21 mouse cellular contexts compared by ENCODE assay signal in the genomic region with DNA sequence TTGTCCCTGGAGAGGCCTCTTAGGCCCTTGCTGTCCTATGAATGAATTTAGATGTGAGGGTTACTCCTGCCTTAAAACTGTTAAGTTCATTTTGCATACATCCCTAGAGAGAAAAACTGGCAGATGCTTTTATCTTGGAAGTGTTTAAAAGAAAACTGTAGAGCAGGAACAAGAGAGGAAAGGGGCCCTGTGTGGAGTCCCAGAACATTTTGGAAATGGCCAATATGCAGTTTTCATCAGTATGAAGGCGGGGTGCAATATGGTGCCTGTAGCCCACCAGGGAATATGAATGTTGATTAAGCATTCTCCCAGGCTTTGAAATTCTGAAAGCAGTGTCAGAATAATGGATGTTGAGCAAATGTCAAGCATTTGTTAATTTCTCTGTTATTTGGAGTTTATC. TPM values are rescaled to one million over a fixed set of nuclear protein-coding genes. Genes with fewer than 3 reads are reported as not detected.
DNase-seq lines count a peak whose midpoint lies in the region; ATAC-seq and TF ChIP-seq lines count a peak whose summit lies in the region.
"Had no signal": no experiment of that assay in that cellular context is flagged by ENCODE, and none has a peak within 500 bp of the region (broad histone marks: within the 10 kb centered on the region; RNA-seq: fewer than 3 reads in every experiment).

No protein-coding gene starts in this region.

- peaks cover 29% of the 10 kb centered on the region for H3K4me1 ChIP-seq in forebrain, embryonic 14.5 days (ENCODE audit: control insufficient read depth, insufficient read depth, low read length)
- H3K4me1 ChIP-seq in forebrain, embryonic 12.5 days, result peaks cover 31% of the 10 kb centered on the region
- H3K4me1 ChIP-seq in intestine, embryonic 14.5 days (replicated peaks; ENCODE audit: control insufficient read depth, insufficient read depth, low read length), result peaks cover 10% of the 10 kb centered on the region
- no peaks in the 10 kb centered on the region for H3K4me1 ChIP-seq in intestine, embryonic 16.5 days (ENCODE audit: control insufficient read depth, insufficient read depth, low read length)
- peaks cover 20% of the 10 kb centered on the region for H3K4me1 ChIP-seq in midbrain, embryonic 13.5 days (replicated peaks)
- H3K4me1 ChIP-seq in midbrain, postnatal 0 days (ENCODE audit: insufficient read depth, low read length), result no peaks in the 10 kb centered on the region; the same call in 1 of the 2 replicates
- peaks cover 45% of the 10 kb centered on the region for H3K4me1 ChIP-seq in hindbrain, embryonic 13.5 days (replicated peaks)

- TF ChIP-seq CTCF in midbrain, postnatal 0 days (IDR thresholded peaks at IDR 0.05), result no peak

- 84% methylated on average over 1 of the region's 1 CpGs for WGBS in forebrain, embryonic 14.5 days
- 77% methylated on average over 1 of the region's 1 CpGs for WGBS in forebrain, embryonic 12.5 days
- WGBS in intestine, embryonic 14.5 days, result 97% methylated on average over 1 of the region's 1 CpGs
- WGBS in intestine, embryonic 16.5 days, result 86% methylated on average over 1 of the region's 1 CpGs
- WGBS in midbrain, embryonic 13.5 days, result 58% methylated on average over 1 of the region's 1 CpGs
- WGBS in midbrain, postnatal 0 days, result 68% methylated on average over 1 of the region's 1 CpGs
- 34% methylated on average over 1 of the region's 1 CpGs for WGBS in hindbrain, embryonic 13.5 days

- no peak overlapping the region for H3K9ac ChIP-seq in forebrain, embryonic 14.5 days (ENCODE audit: low read length)
- H3K9ac ChIP-seq in forebrain, embryonic 12.5 days, result no peak overlapping the region
- no peak overlapping the region for H3K9ac ChIP-seq in intestine, embryonic 14.5 days (ENCODE audit: low read length)
- H3K9ac ChIP-seq in intestine, embryonic 16.5 days (ENCODE audit: low read depth, low read length), result no peak overlapping the region
- H3K9ac ChIP-seq in midbrain, embryonic 13.5 days (replicated peaks), result no peak overlapping the region
- H3K9ac ChIP-seq in midbrain, postnatal 0 days (replicated peaks; ENCODE audit: low read length, poor library complexity, severe bottlenecking), result no peak overlapping the region
- no peak overlapping the region for H3K9ac ChIP-seq in hindbrain, embryonic 13.5 days
- H3K9ac ChIP-seq: embryonic facial prominence, embryonic 13.5 days; forebrain, embryonic 15.5 days had no signal

- H3K27me3 ChIP-seq in forebrain, embryonic 14.5 days (replicated peaks; ENCODE audit: control insufficient read depth, insufficient read depth, low read length), result no peaks in the 10 kb centered on the region
- H3K27me3 ChIP-seq in forebrain, embryonic 12.5 days, result no peaks in the 10 kb centered on the region
- no peaks in the 10 kb centered on the region for H3K27me3 ChIP-seq in intestine, embryonic 14.5 days (replicated peaks; ENCODE audit: control insufficient read depth, insufficient read depth, low read length)
- H3K27me3 ChIP-seq in intestine, embryonic 16.5 days (replicated peaks; ENCODE audit: control insufficient read depth, insufficient read depth, low read length), result no peaks in the 10 kb centered on the region
- H3K27me3 ChIP-seq in midbrain, embryonic 13.5 days, result no peaks in the 10 kb centered on the region
- no peaks in the 10 kb centered on the region for H3K27me3 ChIP-seq in midbrain, postnatal 0 days (ENCODE audit: insufficient read depth, low read length)
- H3K27me3 ChIP-seq in hindbrain, embryonic 13.5 days, result no peaks in the 10 kb centered on the region
- H3K27me3 ChIP-seq: embryonic facial prominence, embryonic 13.5 days; forebrain, embryonic 15.5 days; Patski had no signal

- H3K4me3 ChIP-seq in forebrain, embryonic 14.5 days (ENCODE audit: low read depth, low read length), result no peak overlapping the region
- H3K4me3 ChIP-seq in forebrain, embryonic 12.5 days (replicated peaks), result no peak overlapping the region
- no peak overlapping the region for H3K4me3 ChIP-seq in intestine, embryonic 14.5 days (ENCODE audit: low read depth, low read length)
- no peak overlapping the region for H3K4me3 ChIP-seq in intestine, embryonic 16.5 days (ENCODE audit: low read length)
- no peak overlapping the region for H3K4me3 ChIP-seq in midbrain, embryonic 13.5 days (replicated peaks)
- H3K4me3 ChIP-seq in midbrain, postnatal 0 days (ENCODE audit: low read depth, low read length), result no peak overlapping the region
- H3K4me3 ChIP-seq in hindbrain, embryonic 13.5 days, result no peak overlapping the region
- H3K4me3 ChIP-seq: embryonic facial prominence, embryonic 13.5 days; forebrain, embryonic 15.5 days; heart, embryonic 10.5 days had no signal

- H3K4me2 ChIP-seq in forebrain, embryonic 14.5 days (ENCODE audit: low read length), result no peak overlapping the region
- no peak overlapping the region for H3K4me2 ChIP-seq in forebrain, embryonic 12.5 days
- H3K4me2 ChIP-seq in intestine, embryonic 14.5 days (ENCODE audit: low read length), result no peak overlapping the region
- no peak overlapping the region for H3K4me2 ChIP-seq in intestine, embryonic 16.5 days (ENCODE audit: low read depth, low read length)
- no peak overlapping the region for H3K4me2 ChIP-seq in midbrain, embryonic 13.5 days (replicated peaks)
- no peak overlapping the region for H3K4me2 ChIP-seq in midbrain, postnatal 0 days (ENCODE audit: low read depth, low read length, poor library complexity, severe bottlenecking)
- no peak overlapping the region for H3K4me2 ChIP-seq in hindbrain, embryonic 13.5 days
- H3K4me2 ChIP-seq: embryonic facial prominence, embryonic 13.5 days; forebrain, embryonic 15.5 days had no signal

- DNase-seq in forebrain, embryonic 14.5 days (ENCODE audit: low spot score), result no peak
- DNase-seq in intestine, embryonic 14.5 days (ENCODE audit: low spot score), result no peak
- DNase-seq in midbrain, postnatal 0 days (ENCODE audit: low spot score), result no peak
- no peak for DNase-seq in MN1 (ENCODE audit: low spot score)
- DNase-seq: adrenal gland, postnatal 14 days; cerebellum, adult 18-20 months; cerebellum, adult 9-11 months; cerebellum, postnatal 36 days; gastrocnemius, postnatal 10 days; heart, adult 18-20 months; heart, postnatal 10 days had no signal

- H3K9me3 ChIP-seq in forebrain, embryonic 14.5 days (replicated peaks; ENCODE audit: control insufficient read depth, low read length), result no peaks in the 10 kb centered on the region
- no peaks in the 10 kb centered on the region for H3K9me3 ChIP-seq in forebrain, embryonic 12.5 days
- no peaks in the 10 kb centered on the region for H3K9me3 ChIP-seq in intestine, embryonic 14.5 days (ENCODE audit: control insufficient read depth, low read length)
- no peaks in the 10 kb centered on the region for H3K9me3 ChIP-seq in intestine, embryonic 16.5 days (ENCODE audit: control insufficient read depth, low read length)
- H3K9me3 ChIP-seq in midbrain, embryonic 13.5 days, result no peaks in the 10 kb centered on the region
- H3K9me3 ChIP-seq in midbrain, postnatal 0 days (ENCODE audit: low read length), result no peaks in the 10 kb centered on the region
- H3K9me3 ChIP-seq in hindbrain, embryonic 13.5 days, result no peaks in the 10 kb centered on the region
- H3K9me3 ChIP-seq: embryonic facial prominence, embryonic 13.5 days; forebrain, embryonic 15.5 days; heart, embryonic 10.5 days had no signal

- ATAC-seq in forebrain, embryonic 14.5 days, result no peak
- no peak for ATAC-seq in forebrain, embryonic 12.5 days (ENCODE audit: low FRiP score)
- no peak for ATAC-seq in intestine, embryonic 14.5 days (replicated peaks; ENCODE audit: low FRiP score, low TSS enrichment, low read depth)
- no peak for ATAC-seq in intestine, embryonic 16.5 days
- peak; percentile 20; the same call in 1 of the 2 replicates for ATAC-seq in midbrain, embryonic 13.5 days
- ATAC-seq in midbrain, postnatal 0 days (ENCODE audit: low FRiP score), result no peak
- peak; percentile 8; the same call in 1 of the 2 replicates for ATAC-seq in hindbrain, embryonic 13.5 days (ENCODE audit: low FRiP score)
- ATAC-seq: activated CD4-positive, CD25-positive, alpha-beta regulatory T cell, adult 4 months; forebrain, embryonic 15.5 days; inflammation-experienced regulatory T-cells, adult 6 months; Patski had no signal

- 0 out of 2 replicates have a peak overlapping the region, but pooled peaks have one; percentile 18 for H3K27ac ChIP-seq in forebrain, embryonic 14.5 days (ENCODE audit: low read depth, low read length)
- no peak overlapping the region for H3K27ac ChIP-seq in forebrain, embryonic 12.5 days
- peak overlapping the region; percentile 69; the same call in 1 of the 2 replicates for H3K27ac ChIP-seq in intestine, embryonic 14.5 days (ENCODE audit: low read depth)
- no peak overlapping the region for H3K27ac ChIP-seq in intestine, embryonic 16.5 days (ENCODE audit: low read length)
- H3K27ac ChIP-seq in midbrain, embryonic 13.5 days, result no peak overlapping the region
- H3K27ac ChIP-seq in midbrain, postnatal 0 days (ENCODE audit: low read depth, low read length), result no peak overlapping the region
- H3K27ac ChIP-seq in hindbrain, embryonic 13.5 days, result no peak overlapping the region; the same call in 1 of the 2 replicates
- H3K27ac ChIP-seq: embryonic facial prominence, embryonic 13.5 days; forebrain, embryonic 15.5 days; heart, embryonic 10.5 days had no signal

- no peaks in the 10 kb centered on the region for H3K36me3 ChIP-seq in forebrain, embryonic 14.5 days (ENCODE audit: control insufficient read depth, insufficient read depth, low read length)
- no peaks in the 10 kb centered on the region for H3K36me3 ChIP-seq in forebrain, embryonic 12.5 days (replicated peaks)
- H3K36me3 ChIP-seq in intestine, embryonic 14.5 days (ENCODE audit: control insufficient read depth, insufficient read depth, low read length), result no peaks in the 10 kb centered on the region
- no peaks in the 10 kb centered on the region for H3K36me3 ChIP-seq in intestine, embryonic 16.5 days (ENCODE audit: control insufficient read depth, insufficient read depth, low read length)
- H3K36me3 ChIP-seq in midbrain, embryonic 13.5 days, result no peaks in the 10 kb centered on the region
- H3K36me3 ChIP-seq in midbrain, postnatal 0 days (ENCODE audit: insufficient read depth, low read length), result no peaks in the 10 kb centered on the region
- H3K36me3 ChIP-seq in hindbrain, embryonic 13.5 days, result no peaks in the 10 kb centered on the region
- H3K36me3 ChIP-seq: embryonic facial prominence, embryonic 13.5 days; forebrain, embryonic 15.5 days; heart, embryonic 10.5 days had no signal

RNA-seq across cellular contexts. Expression of a gene that starts 19.8 kb away (rescaled TPM):
- polyA plus RNA-seq in forebrain, embryonic 14.5 days (2014; fragmentation: Nextera tagmentation; extraction: Ambion mirVana), result 14.5 and 18.9 TPM in 2 replicates
- polyA plus RNA-seq in forebrain, embryonic 12.5 days (2016; fragmentation: Nextera tagmentation; extraction: Ambion mirVana), result 22.7 and 26.3 TPM in 2 replicates
- polyA plus RNA-seq in intestine, embryonic 14.5 days (2014; fragmentation: Nextera tagmentation; extraction: Ambion mirVana), result 13.3 and 15.2 TPM in 2 replicates
- polyA plus RNA-seq in intestine, embryonic 16.5 days (2015; fragmentation: Nextera tagmentation; extraction: Ambion mirVana), result 14.2 and 14.8 TPM in 2 replicates
- 14.8 and 15.4 TPM in 2 replicates for polyA plus RNA-seq in midbrain, embryonic 13.5 days (2015; fragmentation: Nextera tagmentation; extraction: Ambion mirVana)
- 17.3 and 18.9 TPM in 2 replicates for total RNA-seq in midbrain, postnatal 0 days (2014; rRNA removed)
- 16.1 and 16.8 TPM in 2 replicates for polyA plus RNA-seq in midbrain, postnatal 0 days (2015; fragmentation: Nextera tagmentation; extraction: Ambion mirVana)
- 16.7 and 18.1 TPM in 2 replicates for polyA plus RNA-seq in hindbrain, embryonic 13.5 days (2015; fragmentation: Nextera tagmentation; extraction: Ambion mirVana)

Comparison
In these comparisons a context has a peak if more than half of its experiments do, and no peak if none do; other contexts are left out.
1. ATAC-seq: peak in midbrain, embryonic 13.5 days (single experiment) and hindbrain, embryonic 13.5 days (single experiment); none in forebrain, embryonic 14.5 days (single experiment), forebrain, embryonic 12.5 days (single experiment), intestine, embryonic 14.5 days (single experiment), intestine, embryonic 16.5 days (single experiment) and midbrain, postnatal 0 days (single experiment).
2. H3K27ac ChIP-seq: peak in forebrain, embryonic 14.5 days (single experiment) and intestine, embryonic 14.5 days (single experiment); none in forebrain, embryonic 12.5 days (single experiment), intestine, embryonic 16.5 days (single experiment), midbrain, embryonic 13.5 days (single experiment), midbrain, postnatal 0 days (single experiment) and hindbrain, embryonic 13.5 days (single experiment).